Mouse (Mus musculus): ENCODE results near the gene Nqo1. TPM values are rescaled to one million over a fixed set of nuclear protein-coding genes. Genes with fewer than 3 reads are reported as not detected.

Gene Nqo1
- total RNA-seq, 1 experiment = 12.7 TPM

DNA sequence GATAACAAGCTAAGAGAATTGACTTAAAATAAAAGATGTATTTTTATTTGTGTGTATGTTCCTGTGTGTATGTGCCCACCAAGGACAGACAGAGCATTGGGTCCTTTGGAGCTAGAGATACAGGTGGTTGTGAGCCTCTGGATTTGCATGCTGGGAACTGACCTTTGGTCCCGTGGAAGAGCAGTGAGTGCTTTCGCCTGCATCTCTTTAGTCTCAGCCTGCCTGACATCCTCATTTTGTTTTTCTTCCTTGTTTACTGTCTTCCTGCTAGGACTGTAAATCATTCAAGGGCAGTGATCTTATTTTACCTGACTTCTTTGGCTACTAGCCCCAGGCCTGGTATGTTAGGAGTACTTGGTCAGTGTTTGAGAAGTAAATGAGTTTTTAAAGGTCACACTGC lies 34.7 kb upstream of the Nqo1 start:
- H3K4me1 ChIP-seq (ENCODE audit: control insufficient read depth in 2 of 2, insufficient read depth in 2 of 2, low read length in 2 of 2, poor library complexity in 1 of 2) = peaks cover 4 to 6% of the 10 kb centered on the region in 2 experiments; a peak in 2 of 4 replicates
- TF ChIP-seq ZC3H11A (IDR thresholded peaks at IDR 0.05; ENCODE audit: borderline replicate concordance, low read depth, low read length) = no peak
- no peak for TF ChIP-seq CHD2 (IDR thresholded peaks at IDR 0.05; ENCODE audit: low read depth, low read length)
- TF ChIP-seq HCFC1 (IDR thresholded peaks at IDR 0.05; ENCODE audit: borderline replicate concordance, insufficient read depth, low read length) = no peak
- no peak for TF ChIP-seq MAFK (IDR thresholded peaks at IDR 0.05; ENCODE audit: insufficient read depth, low read depth, low read length)
- TF ChIP-seq ZNF384 (IDR thresholded peaks at IDR 0.05; ENCODE audit: low read depth, low read length) = no peak
- no peak overlapping the region for H3K9ac ChIP-seq (ENCODE audit: insufficient read depth, low read depth, low read length, poor library complexity, severe bottlenecking)
- in situ Hi-C loops (cut with MboI; ENCODE audit: low sequenced_read_pairs in 2 of 2, unreplicated experiment in 2 of 2) = no loop called here
- no peak for DNase-seq (ENCODE audit: low read depth, low spot score)
- H3K36me3 ChIP-seq (ENCODE audit: control insufficient read depth, insufficient read depth, low read length, poor library complexity, severe bottlenecking) = no peaks in the 10 kb centered on the region
- H3K4me3 ChIP-seq (ENCODE audit: insufficient read depth in 1 of 2, low read depth in 1 of 2, low read length in 2 of 2, poor library complexity in 1 of 2, severe bottlenecking in 1 of 2) = no peak overlapping the region; a peak in 1 of 4 replicates
- H3K9me3 ChIP-seq (ENCODE audit: control insufficient read depth, insufficient read depth, low read depth, low read length) = no peaks in the 10 kb centered on the region
- no peak overlapping the region; the same call in 1 of the 2 replicates for H3K27ac ChIP-seq (ENCODE audit: insufficient read depth, low read depth, low read length, poor library complexity, severe bottlenecking)

DNA sequence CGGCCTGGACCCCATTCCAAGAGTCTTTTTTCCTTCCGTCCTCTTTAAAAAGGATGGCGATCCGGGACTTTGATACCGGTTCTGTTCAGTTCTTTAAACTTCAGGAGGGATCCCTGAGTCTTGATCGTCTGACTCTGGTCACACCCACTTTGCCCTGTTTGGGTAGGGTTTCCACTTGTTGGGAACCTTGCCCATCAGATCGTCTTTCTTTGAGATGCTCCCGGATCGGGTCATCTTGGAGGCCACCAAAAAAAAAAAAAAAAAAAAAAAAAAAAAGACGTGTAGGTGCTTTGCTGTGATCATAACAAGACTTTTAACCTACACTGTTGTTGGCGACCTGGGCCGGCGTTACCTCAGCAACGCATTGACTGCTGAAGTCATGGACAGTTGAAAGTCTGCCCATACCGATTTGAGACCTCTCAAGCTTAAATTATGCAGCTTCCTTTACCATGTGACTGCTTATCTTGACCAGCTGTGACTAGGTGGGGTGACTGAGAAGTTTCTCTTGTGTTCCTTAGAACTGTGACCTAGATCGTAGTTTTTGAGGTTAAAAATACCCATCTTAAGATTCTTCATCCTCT lies 33.9 kb upstream of the Nqo1 start:
- TF ChIP-seq CHD2 (IDR thresholded peaks at IDR 0.05; ENCODE audit: low read depth, low read length) (no peak), ZNF384 (IDR thresholded peaks at IDR 0.05; ENCODE audit: low read depth, low read length) (peak; percentile 89)
- H3K4me1 ChIP-seq (ENCODE audit: control insufficient read depth in 2 of 2, insufficient read depth in 2 of 2, low read length in 2 of 2, poor library complexity in 1 of 2) = peaks cover 4 to 6% of the 10 kb centered on the region in 2 experiments; a peak in 2 of 4 replicates
- DNase-seq (ENCODE audit: low read depth, low spot score) = no peak
- peak overlapping the region; percentile 81 to 95 for H3K4me3 ChIP-seq (ENCODE audit: insufficient read depth in 1 of 2, low read depth in 1 of 2, low read length in 2 of 2, poor library complexity in 1 of 2, severe bottlenecking in 1 of 2)
- no peaks in the 10 kb centered on the region for H3K36me3 ChIP-seq (ENCODE audit: control insufficient read depth, insufficient read depth, low read length, poor library complexity, severe bottlenecking)
- in situ Hi-C loops (cut with MboI; ENCODE audit: low sequenced_read_pairs in 2 of 2, unreplicated experiment in 2 of 2) = no loop called here
- no peaks in the 10 kb centered on the region for H3K9me3 ChIP-seq (ENCODE audit: control insufficient read depth, insufficient read depth, low read depth, low read length)
- peak overlapping the region; percentile 97; the same call in 1 of the 2 replicates for H3K27ac ChIP-seq (ENCODE audit: insufficient read depth, low read depth, low read length, poor library complexity, severe bottlenecking)
- H3K9ac ChIP-seq (ENCODE audit: insufficient read depth, low read depth, low read length, poor library complexity, severe bottlenecking) = peak overlapping the region; percentile 81

DNA sequence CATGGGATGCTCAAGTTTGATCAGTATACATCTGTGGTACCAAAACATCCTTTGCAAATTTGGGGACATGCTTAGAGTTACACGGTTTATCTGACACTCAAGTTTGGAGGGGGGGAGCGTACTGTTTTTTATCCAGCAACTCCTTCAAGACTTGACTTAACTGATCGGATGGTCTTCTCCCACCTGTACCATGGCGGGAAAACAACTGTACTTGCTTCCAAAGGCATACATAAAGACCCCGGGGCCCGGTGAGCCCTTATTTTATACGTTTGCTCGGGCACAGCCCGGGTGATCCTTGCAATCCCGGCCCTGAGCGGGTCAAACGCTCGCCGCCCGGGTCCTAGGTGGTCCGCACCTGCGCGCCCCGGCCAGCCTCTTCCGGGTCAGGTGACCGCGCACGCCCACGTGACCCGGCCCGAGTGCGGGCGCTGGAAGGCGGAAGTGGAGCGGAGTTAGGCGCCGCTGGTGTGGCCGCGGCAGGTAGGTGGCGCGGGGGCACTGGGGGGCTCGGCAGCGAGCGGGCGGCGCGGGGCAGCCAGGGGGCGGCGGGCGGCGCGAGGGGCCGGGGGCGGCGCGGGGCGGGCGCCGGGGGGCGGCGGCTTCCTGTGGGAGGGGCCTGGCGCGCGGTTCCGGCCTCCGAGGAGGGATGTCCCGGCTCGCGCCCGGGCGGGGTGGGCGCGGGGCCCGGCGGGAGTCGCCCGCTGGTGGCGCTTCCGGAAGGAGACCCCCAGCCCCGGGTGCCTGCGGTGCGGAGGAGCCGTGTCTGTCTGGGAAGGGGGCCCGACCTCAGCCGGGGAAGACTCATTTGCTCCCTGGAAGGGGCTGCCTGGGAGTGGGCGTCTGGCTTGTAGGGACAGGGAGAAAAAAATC lies 33.2 kb upstream of the Nqo1 start, which contains the start of gene Wwp2:
Wwp2 (plus strand) TSS at position 404 of the 870 bp plus-strand sequence.
- peak within 1 kb of the TSS; percentile 81 for H3K9ac ChIP-seq (ENCODE audit: insufficient read depth, low read depth, low read length, poor library complexity, severe bottlenecking)
- no peak for TF ChIP-seq ZNF384 (IDR thresholded peaks at IDR 0.05; ENCODE audit: low read depth, low read length)
- TF ChIP-seq CHD2 (IDR thresholded peaks at IDR 0.05; ENCODE audit: low read depth, low read length) = no peak
- TF ChIP-seq MAFK (IDR thresholded peaks at IDR 0.05; ENCODE audit: insufficient read depth, low read depth, low read length) = no peak
- 0 out of 2 replicates have a peak, but pooled peaks have one; percentile 24 for TF ChIP-seq HCFC1 (IDR thresholded peaks at IDR 0.05; ENCODE audit: borderline replicate concordance, insufficient read depth, low read length)
- in situ Hi-C loops (cut with MboI; ENCODE audit: low sequenced_read_pairs in 2 of 2, unreplicated experiment in 2 of 2) = no loop called here

DNA sequence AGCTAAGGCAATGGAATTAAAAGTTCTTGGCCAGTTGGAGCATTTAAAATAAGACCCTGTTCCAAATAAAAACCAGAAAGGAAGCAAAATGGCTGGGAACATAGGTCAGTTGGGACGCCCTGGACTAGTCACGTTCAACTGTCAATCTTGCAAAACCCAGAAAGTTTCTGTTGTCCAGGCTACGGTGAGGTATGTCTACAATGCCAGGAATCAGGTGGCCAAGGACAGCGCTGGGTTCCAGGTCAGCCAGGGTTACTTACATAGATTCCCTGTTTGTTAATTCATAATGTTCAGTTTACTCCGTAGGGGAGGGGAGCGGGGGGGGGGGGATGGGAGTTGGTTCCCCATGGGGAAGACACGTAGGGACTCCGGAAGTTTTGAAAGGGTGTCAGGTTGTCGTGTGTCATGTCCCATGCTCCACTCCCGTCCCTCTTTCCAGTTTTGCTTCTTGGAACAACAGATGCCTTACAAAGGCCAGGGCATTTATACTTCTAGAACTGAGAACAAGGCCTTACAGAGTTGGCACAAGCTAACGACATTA lies 32.5 kb upstream of the Nqo1 start:
- peak overlapping the region; percentile 81 to 94 for H3K4me3 ChIP-seq (ENCODE audit: insufficient read depth in 1 of 2, low read depth in 1 of 2, low read length in 2 of 2, poor library complexity in 1 of 2, severe bottlenecking in 1 of 2)
- in situ Hi-C loops (cut with MboI; ENCODE audit: low sequenced_read_pairs in 2 of 2, unreplicated experiment in 2 of 2) = no loop called here

More for the DNA sequence above, 33.2 kb upstream of the Nqo1 start, which contains the start of gene Wwp2:
- Histone ChIP-seq H3K27ac (ENCODE audit: insufficient read depth, low read depth, low read length, poor library complexity, severe bottlenecking) (peak within 1 kb of the TSS; percentile 97; the same call in 1 of the 2 replicates), H3K36me3 (ENCODE audit: control insufficient read depth, insufficient read depth, low read length, poor library complexity, severe bottlenecking) (no peaks in the 10 kb centered on the region), H3K9me3 (ENCODE audit: control insufficient read depth, insufficient read depth, low read depth, low read length) (no peaks in the 10 kb centered on the region), H3K4me1 (ENCODE audit: control insufficient read depth in 2 of 2, insufficient read depth in 2 of 2, low read length in 2 of 2, poor library complexity in 1 of 2) (peaks cover 4 to 6% of the 10 kb centered on the region in 2 experiments; a peak in 2 of 4 replicates), H3K4me3 (ENCODE audit: insufficient read depth in 1 of 2, low read depth in 1 of 2, low read length in 2 of 2, poor library complexity in 1 of 2, severe bottlenecking in 1 of 2) (peak within 1 kb of the TSS; percentile 81 to 95)
- peak; percentile 68 for DNase-seq (ENCODE audit: low read depth, low spot score)

More for the DNA sequence above, 32.5 kb upstream of the Nqo1 start:
- DNase-seq (ENCODE audit: low read depth, low spot score) = no peak
- Histone ChIP-seq H3K27ac (ENCODE audit: insufficient read depth, low read depth, low read length, poor library complexity, severe bottlenecking) (no peak overlapping the region; the same call in 1 of the 2 replicates), H3K9ac (ENCODE audit: insufficient read depth, low read depth, low read length, poor library complexity, severe bottlenecking) (peak overlapping the region; percentile 81), H3K4me1 (ENCODE audit: control insufficient read depth in 2 of 2, insufficient read depth in 2 of 2, low read length in 2 of 2, poor library complexity in 1 of 2) (peaks cover 4 to 6% of the 10 kb centered on the region in 2 experiments; a peak in 2 of 4 replicates), H3K36me3 (ENCODE audit: control insufficient read depth, insufficient read depth, low read length, poor library complexity, severe bottlenecking) (no peaks in the 10 kb centered on the region), H3K9me3 (ENCODE audit: control insufficient read depth, insufficient read depth, low read depth, low read length) (no peaks in the 10 kb centered on the region)
- TF ChIP-seq ZNF384 (IDR thresholded peaks at IDR 0.05; ENCODE audit: low read depth, low read length) = no peak
- TF ChIP-seq MAFK (IDR thresholded peaks at IDR 0.05; ENCODE audit: insufficient read depth, low read depth, low read length) = no peak
- TF ChIP-seq ZC3H11A (IDR thresholded peaks at IDR 0.05; ENCODE audit: borderline replicate concordance, low read depth, low read length) = no peak
- no peak for TF ChIP-seq HCFC1 (IDR thresholded peaks at IDR 0.05; ENCODE audit: borderline replicate concordance, insufficient read depth, low read length)
- no peak for TF ChIP-seq CHD2 (IDR thresholded peaks at IDR 0.05; ENCODE audit: low read depth, low read length)

Measured in ES-E14 (cell line).